Mouse (Mus musculus) activated CD4-positive, CD25-positive, alpha-beta regulatory T cell, adult 4 months (primary cell): Measurements from ENCODE around the gene Tmem123. TPM values are rescaled to one million over a fixed set of nuclear protein-coding genes. Genes with fewer than 3 reads are reported as not detected.
A peak's percentile ranks its signal among the peaks of the same experiment; 100 is the strongest.

Experiments used
- ATAC-seq: one replicate; pipeline ENCODE4 v1.8.0; 2017
- polyA plus RNA-seq, 2 experiments: library from polyadenylated mRNA; unstranded; fragments of 100-300 nt; shearing (Covaris generic); gene quantifications; one replicate each; pipeline ENCODE4 v1.2.1; 2017

Gene Tmem123
- polyA plus RNA-seq = 100 to 1,000 TPM; 110 to 119 TPM

DNA sequence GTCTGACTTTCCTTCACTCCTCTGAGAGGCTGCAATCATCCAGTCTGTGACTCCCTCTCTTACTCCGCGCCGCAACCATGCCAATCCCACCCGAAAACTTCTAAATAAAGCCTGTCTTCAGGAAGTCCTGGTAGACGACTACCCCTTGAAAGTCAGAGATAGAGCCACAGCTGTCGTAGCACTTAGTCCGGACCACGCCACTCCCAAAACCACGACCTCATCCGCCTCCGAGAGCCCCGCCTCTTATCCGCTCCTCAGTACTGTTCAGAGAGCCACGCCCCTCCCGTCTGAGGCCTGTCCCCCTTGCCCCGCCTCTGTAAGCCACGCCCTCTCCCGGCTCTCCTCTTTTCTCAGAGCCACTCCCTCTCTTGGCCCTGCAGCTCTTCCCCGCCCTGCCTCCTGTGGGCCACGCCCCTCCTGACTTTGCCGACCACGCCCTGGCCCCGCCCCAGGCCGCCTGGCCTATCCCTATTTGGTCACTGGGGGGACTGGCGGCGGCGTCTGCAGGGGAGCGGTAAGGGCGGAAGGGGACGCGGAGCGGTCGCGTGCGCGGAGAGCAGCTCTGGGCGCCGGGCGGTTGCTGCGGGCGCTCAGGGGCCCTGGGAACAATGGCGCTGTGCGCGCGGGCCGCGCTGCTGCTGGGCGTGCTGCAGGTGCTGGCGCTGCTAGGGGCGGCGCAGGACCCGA is at the start of gene Tmem123:
Tmem123 (plus strand) TSS at position 428 of the 687 bp plus-strand sequence.
- peak; percentile 81 for ATAC-seq

DNA sequence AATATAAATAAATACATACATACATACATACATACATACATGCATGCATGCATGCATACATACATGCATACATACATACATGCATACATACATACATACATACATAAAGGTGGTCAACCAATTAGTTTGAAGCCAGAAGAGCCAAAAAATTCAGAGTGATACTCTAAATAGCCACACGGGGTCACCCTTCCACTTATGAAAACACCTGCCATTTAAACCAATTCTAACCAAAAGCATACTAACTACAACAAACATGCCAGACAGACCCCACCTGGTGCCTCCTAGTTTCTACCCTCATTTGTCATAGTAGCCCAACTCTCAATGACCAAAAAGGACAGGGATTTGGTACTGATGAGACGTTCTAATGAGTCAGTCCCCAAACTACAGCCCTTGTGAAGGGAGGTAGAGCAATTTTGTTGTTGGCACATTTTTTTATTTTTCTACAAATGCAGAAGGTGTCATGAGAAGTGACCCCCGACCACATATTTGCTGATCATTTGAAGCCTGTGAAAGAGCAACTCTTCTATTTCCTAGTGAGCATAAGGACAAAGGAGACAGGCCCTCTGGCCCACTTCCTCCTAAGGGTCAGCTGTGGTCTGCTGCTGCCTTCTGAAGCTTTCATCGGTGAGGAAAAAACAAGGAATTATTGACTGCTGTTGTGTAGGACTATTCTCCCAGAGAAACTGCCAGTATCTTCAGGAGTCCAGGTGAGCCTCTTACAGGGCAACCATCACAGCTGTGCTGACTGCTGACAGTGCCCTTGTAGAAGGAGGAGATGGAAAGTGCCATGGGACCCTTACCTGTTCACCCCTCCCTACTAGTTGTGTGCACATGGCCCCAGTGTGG is 49.6 kb upstream of the Tmem123 start:
- ATAC-seq = peak; percentile 87

DNA sequence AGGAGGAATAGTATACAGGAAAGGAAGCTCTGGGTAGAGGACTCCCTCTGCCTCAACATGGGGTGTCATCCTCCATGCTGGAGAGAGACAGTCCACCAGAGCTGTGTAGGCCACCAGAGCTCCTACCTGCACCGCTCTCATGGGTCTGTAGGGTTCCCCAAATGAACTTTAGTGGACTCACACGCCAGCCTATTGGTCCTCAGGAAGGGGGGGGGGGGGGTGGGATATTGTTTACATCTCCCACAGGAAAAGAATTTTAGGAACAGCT is 49.0 kb upstream of the Tmem123 start:
- no peak for ATAC-seq

- no peak for ATAC-seq
Observed at GRCm38 (mm10) chr9:7721543-7721942, 42.3 kb upstream of the Tmem123 start.

GRCm38 (mm10) chr9:7728997-7729396 is 34.8 kb upstream of the Tmem123 start:
- ATAC-seq = no peak

DNA sequence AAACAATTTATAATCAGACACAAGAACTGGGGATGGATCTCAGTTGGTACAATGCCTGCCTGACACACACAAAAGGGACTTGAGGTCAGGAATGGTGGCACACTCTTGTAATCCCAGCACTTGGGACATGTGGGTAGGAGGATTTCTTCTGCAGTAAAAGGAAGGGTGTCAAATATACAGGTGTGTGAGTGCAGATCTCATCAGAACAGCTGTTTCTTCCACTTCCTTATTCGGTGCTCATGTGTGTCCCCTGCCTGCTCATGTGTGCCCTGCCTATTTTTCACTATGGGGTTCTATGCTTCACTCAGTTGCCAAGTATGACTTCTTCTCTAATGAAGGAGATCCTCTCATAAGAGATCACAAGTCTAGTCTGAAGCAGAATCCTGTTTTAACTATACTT is 21.1 kb upstream of the Tmem123 start:
- no peak for ATAC-seq

DNA sequence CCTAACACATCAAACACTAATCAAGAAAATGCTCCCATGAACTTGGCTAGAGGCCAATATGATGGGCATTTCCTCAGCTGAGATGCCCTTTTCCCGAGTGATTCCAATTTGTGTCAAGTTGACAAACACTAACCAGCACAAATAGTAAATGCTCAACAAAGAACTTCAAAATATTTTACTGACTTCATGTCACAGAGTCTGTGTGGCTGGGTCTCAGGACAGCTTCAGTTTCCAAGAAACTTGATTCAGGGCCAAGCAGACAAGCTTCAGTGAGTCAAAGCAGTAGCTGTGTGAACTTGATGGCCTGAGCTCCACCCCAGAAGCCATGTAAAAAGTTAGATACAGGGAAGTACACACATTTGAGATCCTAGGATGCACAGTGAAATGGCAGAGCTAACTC is 19.7 kb upstream of the Tmem123 start:
- ATAC-seq = no peak

GRCm38 (mm10) chr9:7748881-7749280 is 15.0 kb upstream of the Tmem123 start:
- no peak for ATAC-seq

DNA sequence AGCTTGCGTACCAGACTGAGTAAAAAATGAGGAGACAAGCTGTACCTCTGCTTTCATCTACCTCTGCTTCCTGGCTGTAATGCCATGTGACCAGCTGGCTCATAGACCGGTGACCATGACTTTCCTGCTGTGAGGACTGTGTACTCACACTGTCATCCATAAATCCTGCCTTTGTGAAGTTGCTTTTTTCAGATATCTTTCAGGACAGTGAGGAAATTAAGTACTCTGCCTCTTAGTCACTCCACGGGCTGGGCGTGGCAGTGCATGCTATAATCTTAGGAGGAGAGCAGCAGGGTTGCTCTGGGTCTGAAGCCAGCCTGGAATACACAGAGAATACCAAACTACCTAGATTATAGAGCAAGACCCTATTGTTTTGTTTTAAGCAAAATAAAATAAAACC is 14.3 kb upstream of the Tmem123 start:
- ATAC-seq = no peak

GRCm38 (mm10) chr9:7755889-7756423 is 7.9 kb upstream of the Tmem123 start:
- no peak for ATAC-seq

DNA sequence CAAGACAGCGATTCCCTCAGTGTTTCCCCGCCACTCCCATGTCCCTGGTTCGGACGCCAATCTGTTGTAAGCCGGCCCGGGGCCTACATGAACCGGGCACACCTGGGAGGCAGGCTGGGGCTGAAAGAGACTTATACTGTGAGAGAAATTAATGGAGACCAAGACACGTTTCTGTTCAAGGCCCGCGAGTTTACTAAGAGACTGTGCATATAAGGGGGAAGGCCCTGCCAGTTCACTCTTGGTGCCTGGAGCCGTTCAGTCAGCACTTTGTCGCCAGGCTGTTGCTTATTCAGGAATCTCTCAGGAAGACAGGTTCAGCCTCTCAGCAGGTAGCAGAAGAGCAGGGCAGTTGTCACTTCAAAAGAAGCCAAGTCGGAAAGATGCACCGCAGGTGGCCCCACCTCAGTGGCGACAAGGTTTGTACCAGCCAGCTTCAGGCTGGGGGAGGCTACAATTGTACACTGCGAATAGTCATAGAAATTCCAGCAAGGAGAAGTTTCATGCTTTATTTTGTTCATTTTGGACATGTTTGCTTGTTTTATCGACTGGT is 1.9 kb upstream of the Tmem123 start:
- no peak for ATAC-seq

- ATAC-seq = no peak
Observed at GRCm38 (mm10) chr9:7762741-7763140, 1.1 kb upstream of the Tmem123 start.

GRCm38 (mm10) chr9:7764463-7764871 is 626 bp downstream of the Tmem123 start:
- ATAC-seq = peak; percentile 34

DNA sequence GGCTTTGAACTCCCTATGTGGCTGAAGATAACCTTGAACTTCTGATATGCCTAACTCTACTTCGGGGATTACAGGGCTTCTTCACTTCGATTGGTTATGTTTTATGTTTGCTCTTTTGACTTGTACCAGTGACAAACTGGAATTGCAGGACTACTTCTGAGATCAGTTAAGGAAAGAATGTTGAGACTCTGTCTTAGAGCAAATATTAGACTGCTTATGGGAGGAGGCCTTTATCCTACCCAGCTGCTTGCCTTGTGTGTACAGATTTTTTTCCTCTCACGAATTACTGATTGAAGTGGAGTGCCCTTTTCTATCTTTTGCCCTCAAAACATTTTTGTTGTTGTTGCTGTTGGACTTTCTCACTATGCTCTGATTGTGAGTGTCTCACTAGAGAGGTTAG is 1.4 kb downstream of the Tmem123 start:
- ATAC-seq = no peak

DNA sequence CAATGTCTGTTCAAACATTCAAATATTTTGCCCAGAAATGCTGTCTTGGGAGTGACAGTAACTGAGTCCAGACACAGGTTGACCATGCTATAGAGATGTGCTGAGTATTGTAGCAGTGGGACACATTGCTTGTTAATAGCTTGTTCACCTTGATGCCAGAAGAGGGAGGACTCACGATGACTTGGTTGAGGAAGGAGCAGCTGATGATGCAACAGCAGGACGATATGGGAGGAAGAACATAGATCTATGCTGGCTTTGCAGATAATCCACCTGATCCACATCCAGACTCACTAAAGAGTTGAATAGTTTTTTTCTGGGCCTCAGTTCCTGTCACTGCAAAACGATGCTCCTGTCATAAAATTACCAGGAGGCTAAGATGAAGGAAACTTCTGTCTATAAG is 2.7 kb downstream of the Tmem123 start:
- no peak for ATAC-seq

DNA sequence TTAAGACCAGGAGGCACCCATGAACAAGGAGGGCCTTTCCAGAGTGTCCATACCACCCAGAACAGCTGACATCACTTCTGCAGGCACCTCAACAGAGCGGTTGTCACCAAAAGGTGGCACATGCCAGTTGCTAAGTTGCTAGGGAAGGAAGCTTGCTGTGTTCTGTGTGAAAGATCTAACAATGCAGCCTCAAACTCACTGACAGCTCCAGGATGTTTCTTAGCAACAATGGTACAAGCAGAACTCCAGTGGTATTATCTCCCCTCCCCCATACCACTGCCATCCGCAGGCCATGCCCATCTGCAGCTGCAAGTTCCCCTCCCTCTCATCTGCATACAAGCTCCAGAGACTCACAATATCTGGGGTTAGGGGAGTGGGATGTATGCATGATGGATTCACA is 3.7 kb downstream of the Tmem123 start:
- no peak for ATAC-seq

GRCm38 (mm10) chr9:7769081-7769480 is 5.2 kb downstream of the Tmem123 start:
- no peak for ATAC-seq

GRCm38 (mm10) chr9:7769491-7769890 is 5.7 kb downstream of the Tmem123 start:
- no peak for ATAC-seq

GRCm38 (mm10) chr9:7772361-7772760 is 8.5 kb downstream of the Tmem123 start:
- ATAC-seq = no peak

GRCm38 (mm10) chr9:7772773-7773454 is 9.1 kb downstream of the Tmem123 start:
- ATAC-seq = no peak

DNA sequence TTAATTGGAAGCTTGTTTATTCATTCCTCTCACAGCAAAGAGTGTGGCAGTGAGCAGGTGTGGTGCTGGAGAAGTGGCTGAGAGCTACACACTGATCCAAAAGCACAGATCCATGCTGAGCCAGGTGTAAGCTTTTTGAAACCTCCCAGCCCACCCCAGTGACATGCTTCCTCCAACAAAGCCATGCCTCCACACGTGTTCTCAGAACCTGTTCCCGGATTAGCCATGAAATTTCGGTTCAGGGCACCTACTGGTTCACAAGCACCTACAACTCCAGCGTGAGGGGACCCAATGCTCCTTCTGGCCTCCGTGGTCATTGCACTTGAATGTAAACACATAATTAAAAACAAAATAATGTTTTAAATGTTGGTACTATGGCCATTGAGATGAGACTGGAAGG is 9.8 kb downstream of the Tmem123 start:
- no peak for ATAC-seq

GRCm38 (mm10) chr9:7774538-7774937 is 10.7 kb downstream of the Tmem123 start:
- no peak for ATAC-seq

- no peak for ATAC-seq
Observed at GRCm38 (mm10) chr9:7775011-7775410, 11.2 kb downstream of the Tmem123 start.
